Mouse (Mus musculus): Measurements from ENCODE around the gene Gtf3c5.

DNA sequence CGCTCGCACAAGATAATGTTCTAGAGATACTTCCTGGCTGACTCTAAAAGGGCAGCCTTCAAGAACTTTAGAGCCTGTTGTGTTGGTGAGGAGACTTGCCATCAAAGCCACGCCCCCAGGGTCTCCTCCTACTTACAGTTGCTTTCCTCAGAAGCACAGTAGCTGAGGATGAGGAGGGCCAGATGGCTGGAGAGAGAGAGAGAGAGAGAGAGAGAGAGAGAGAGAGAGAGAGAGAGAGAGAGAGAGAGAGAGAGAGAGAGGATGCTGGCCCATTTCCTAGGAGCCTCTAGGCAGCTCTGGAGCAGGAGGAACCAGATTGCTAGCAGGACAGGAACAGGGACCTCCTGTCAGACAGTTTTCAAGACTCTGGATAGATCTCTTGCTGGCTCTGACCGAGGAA is 47.4 kb downstream of the Gtf3c5 start:
- TF ChIP-seq POLR2A (IDR thresholded peaks at IDR 0.05; ENCODE audit: low read depth, low read length) (no peak), CTCF (IDR thresholded peaks at IDR 0.05; ENCODE audit: extremely low read depth, insufficient read length, insufficient replicate concordance, low read depth, low read length) (no peak)

Data from small intestine, adult 2 months (tissue).